Mouse (Mus musculus) layer of hippocampus, adult 2 months (tissue): ENCODE data around the gene Igsf3. TPM values are rescaled to one million over a fixed set of nuclear protein-coding genes. Genes with fewer than 3 reads are reported as not detected.
"Not testable (repeated sequence)": the region's sequence is repeated elsewhere in the genome, so short reads cannot be mapped to it uniquely, and the experiment has no call there.

Experiments
- DNase-seq, 2 experiments: peaks; one replicate each; pipeline ENCODE4 v3.0.0; 2022; ENCODE audit warnings: low spot score in 2 of 2
- H3K27ac ChIP-seq: fragments of 200-600 bp; 2 replicates; pipeline ENCODE4 v1.8.1; 2022
- H3K4me3 ChIP-seq: fragments of 200-600 bp; 2 replicates; pipeline ENCODE4 v1.8.1; 2022; ENCODE audit warnings: mild to moderate bottlenecking
- CTCF ChIP-seq: fragments of 200-600 bp; conservative IDR thresholded peaks from 2 replicates; pipeline ENCODE4 v1.8.1; 2022; ENCODE audit warnings: antibody characterized with exemption, mild to moderate bottlenecking, moderate library complexity
- total RNA-seq, 2 experiments: library from RNA; stranded (reverse); gene quantifications; 2 replicates each; pipeline ENCODE4 v1.2.3; 2021

Igsf3 gene
- total RNA-seq, 2 experiments from 2014 or later = 19.4 to 20.6 TPM

DNA sequence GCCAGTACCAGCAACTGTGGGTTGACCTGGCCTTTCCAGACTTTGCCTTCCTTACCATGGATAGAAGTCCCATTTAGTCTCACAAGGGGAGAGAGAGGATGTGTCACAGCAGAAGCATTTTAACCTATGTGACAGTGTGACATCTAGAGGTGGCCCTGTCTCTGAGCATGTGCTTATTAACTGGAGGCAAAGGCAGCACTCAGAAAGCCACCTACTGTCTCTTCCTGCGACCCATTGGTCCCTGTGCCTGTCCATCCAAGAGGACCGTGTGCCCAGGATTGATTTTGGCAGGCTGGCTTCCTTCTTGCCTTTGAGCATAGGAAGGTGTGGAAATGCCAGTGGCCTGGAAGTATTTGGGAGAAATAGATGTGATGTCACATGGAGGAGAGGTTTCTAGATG lies 22.0 kb downstream of the Igsf3 start:
- Histone ChIP-seq H3K4me3 (no peak overlapping the region), H3K27ac (no peak overlapping the region)
- DNase-seq = no peak
- TF ChIP-seq CTCF = no peak

DNA sequence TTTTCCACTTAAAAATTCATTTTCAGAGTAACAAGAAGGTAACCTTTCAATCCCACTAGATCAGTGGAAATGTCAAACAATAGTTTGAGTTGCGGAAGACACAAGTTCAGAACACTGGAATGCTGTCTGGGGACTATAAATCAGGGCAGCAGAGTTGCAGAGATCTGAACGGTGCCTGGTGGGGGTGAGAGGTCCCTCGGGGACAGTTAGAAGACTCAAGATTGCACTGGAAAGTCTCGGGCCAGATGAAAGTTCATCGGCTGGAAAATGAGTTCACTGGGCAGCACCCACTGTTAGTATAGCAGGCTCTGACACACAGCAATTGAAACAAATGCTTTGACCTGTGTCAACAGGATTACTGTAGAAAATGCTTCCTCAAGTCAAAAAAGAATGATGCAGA lies 24.6 kb downstream of the Igsf3 start:
- TF ChIP-seq CTCF = no peak
- Histone ChIP-seq H3K4me3 (no peak overlapping the region), H3K27ac (no peak overlapping the region)
- no peak for DNase-seq

- Histone ChIP-seq H3K27ac (peak overlapping the region; percentile 77), H3K4me3 (no peak overlapping the region)
- DNase-seq = no peak
- no peak for TF ChIP-seq CTCF
Measured at GRCm38 (mm10) chr3:101404620-101405415, 27.9 kb downstream of the Igsf3 start.

GRCm38 (mm10) chr3:101405495-101405894 lies 28.6 kb downstream of the Igsf3 start:
- peak overlapping the region; percentile 73; the same call in 1 of the 2 replicates for H3K27ac ChIP-seq
- TF ChIP-seq CTCF = peak; percentile 58
- DNase-seq = peak; percentile 86 to 90
- no peak overlapping the region for H3K4me3 ChIP-seq

GRCm38 (mm10) chr3:101406097-101406496 lies 29.2 kb downstream of the Igsf3 start:
- no peak for TF ChIP-seq CTCF
- DNase-seq = no peak
- peak overlapping the region; percentile 49; the same call in 1 of the 2 replicates for H3K27ac ChIP-seq
- no peak overlapping the region for H3K4me3 ChIP-seq

DNA sequence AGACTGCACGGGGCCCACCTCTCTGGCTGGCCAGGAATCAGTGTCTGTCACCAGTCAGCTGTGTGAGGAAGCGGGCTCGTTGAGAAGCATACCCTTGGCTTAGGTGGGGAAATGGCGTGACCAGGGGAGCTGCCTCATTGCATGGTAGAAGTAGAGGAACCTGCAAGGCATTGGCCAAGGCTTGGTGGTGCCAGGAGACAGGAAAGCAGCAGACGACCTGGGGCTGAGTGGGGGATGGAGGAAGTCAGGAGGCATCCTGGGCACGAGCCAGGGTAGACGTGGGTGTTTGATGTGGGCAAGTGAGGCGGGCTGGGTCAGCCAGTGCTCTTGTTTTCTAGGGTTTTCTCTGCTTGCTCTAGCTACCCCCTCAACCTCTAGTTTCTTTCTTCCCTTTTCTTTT lies 30.7 kb downstream of the Igsf3 start:
- H3K4me3 ChIP-seq = no peak overlapping the region
- TF ChIP-seq CTCF = no peak
- H3K27ac ChIP-seq = peak overlapping the region; percentile 32; the same call in 1 of the 2 replicates
- DNase-seq = no peak

DNA sequence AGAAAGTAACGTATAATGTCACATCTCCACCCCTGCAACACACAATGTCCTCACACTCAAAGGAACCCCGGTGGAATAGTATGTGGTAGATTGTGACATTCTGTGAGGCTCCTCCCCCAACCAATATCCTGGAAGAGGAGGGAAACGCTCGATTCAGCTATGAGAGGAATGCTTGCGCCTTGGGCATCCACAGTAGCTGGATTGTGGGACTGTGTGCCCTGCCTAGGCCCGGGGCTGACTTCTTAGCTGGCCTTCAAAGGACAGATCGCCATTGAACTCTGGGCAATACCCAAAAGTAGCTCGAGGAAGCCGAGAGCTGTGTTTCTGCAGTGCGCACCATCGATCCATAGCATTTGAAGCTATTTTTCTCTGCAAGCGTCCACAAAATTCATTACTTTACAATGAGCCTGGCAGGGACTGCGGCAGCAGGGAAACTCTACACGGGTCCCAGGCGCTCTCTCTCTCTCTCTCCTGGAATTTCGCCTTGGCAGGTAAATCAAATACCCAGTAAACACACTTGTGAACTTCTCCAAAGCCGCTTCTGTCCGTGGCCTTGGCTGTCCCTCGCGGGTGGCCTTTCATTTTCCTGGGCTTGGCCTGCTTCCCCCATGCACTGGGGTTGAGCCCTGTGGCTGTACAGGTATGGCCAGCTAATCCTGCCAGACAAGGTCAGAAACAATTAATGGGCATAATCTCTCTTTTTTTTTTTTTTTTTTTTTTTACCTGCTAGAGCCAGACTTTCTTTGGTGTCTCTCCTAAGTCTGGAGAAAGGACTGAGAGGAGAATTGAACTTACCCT lies 32.3 kb downstream of the Igsf3 start:
- no peak overlapping the region for H3K4me3 ChIP-seq
- H3K27ac ChIP-seq = peak overlapping the region; percentile 64; the same call in 1 of the 2 replicates
- TF ChIP-seq CTCF = no peak
- DNase-seq = no peak

DNA sequence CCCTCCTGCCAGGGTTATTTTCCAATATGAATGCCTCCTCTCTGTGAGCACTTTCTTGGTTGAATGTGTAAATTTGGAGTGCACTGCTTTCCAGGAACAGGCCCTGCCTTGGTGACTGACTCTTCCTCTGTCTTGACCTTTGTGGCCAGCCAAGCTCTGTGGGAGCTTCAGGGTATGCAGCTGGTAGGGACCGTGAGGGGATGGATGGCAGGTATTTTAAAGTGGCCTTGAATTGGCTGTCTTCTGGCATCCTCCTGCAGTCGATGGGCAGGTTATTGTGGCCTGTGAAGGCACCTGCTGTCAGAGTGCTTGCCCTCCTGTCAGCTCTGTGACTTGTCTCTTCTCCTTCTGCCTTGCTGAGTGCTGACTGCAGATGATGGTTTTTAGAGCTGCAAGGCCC lies 33.3 kb downstream of the Igsf3 start:
- peak overlapping the region; percentile 64 for H3K27ac ChIP-seq
- no peak for TF ChIP-seq CTCF
- no peak for DNase-seq
- H3K4me3 ChIP-seq = no peak overlapping the region

DNA sequence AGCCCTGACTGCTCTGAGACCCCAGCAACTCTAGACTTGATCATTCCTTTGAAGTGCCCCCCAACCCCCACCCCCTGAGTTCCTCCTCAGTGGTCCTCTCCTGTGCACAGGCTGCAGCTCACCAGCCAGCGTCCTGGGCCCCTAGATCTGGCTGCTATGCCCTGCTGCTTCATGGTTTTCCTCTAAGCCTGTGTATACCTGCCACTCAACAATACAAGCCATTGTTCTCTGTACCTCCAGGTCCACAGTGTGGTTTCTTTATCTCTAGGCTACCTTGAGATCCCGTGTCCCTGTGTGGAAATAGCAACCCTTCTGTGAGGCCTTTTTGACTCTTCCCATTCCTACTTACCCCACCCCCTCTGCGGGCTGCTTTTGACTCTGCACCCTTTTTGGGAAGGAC lies 33.9 kb downstream of the Igsf3 start:
- no peak for DNase-seq
- Histone ChIP-seq H3K4me3 (no peak overlapping the region), H3K27ac (no peak overlapping the region)
- no peak for TF ChIP-seq CTCF

DNA sequence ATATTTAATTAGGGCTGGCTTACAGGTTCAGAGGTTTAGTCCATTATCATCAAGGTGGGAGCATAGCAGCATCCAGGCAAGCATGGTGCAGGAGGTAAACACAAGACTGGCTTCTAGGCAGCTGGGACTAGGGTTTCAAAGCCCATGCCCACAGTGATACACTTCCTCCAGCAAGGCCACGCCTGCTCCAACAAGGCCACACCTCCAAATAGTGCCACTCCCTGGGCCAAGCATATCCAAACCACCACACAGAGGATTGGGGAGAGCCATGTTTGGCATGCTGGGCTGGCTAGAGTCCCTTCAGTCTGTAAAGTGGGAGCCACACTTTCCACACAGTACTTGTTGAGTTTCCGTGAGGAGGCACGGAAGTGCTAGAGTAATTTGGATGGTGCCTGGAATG lies 34.7 kb downstream of the Igsf3 start:
- no peak for DNase-seq
- H3K27ac ChIP-seq = peak overlapping the region; percentile 69; the same call in 1 of the 2 replicates
- no peak overlapping the region for H3K4me3 ChIP-seq
- no peak for TF ChIP-seq CTCF

DNA sequence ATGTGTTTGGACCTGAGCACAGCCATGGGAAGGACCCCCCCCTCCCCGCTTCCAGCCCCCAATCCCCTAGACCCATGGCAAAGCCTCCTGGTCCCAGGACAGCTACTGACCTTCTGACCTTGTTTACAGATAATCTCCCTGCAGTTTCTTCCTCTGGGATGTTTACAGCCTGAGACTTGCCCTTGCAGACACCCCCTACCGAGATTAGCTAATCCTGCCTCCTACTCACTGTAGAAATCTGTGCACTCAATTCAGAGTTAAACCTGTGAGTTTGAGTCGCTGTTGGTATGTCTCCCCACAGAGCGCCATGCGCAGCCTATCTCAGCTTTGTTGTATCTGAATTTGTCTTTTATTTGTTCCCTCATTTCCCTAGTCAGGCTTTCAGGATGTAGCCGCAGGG lies 35.2 kb downstream of the Igsf3 start:
- DNase-seq = no peak
- TF ChIP-seq CTCF = no peak
- Histone ChIP-seq H3K27ac (peak overlapping the region; percentile 69; the same call in 1 of the 2 replicates), H3K4me3 (no peak overlapping the region)

GRCm38 (mm10) chr3:101413013-101413412 lies 36.1 kb downstream of the Igsf3 start:
- DNase-seq, H3K4me3 ChIP-seq: not testable (repeated sequence)
- peak overlapping the region; percentile 36 for H3K27ac ChIP-seq

GRCm38 (mm10) chr3:101418740-101419652 lies 42.1 kb downstream of the Igsf3 start:
- TF ChIP-seq CTCF = no peak
- Histone ChIP-seq H3K27ac (no peak overlapping the region), H3K4me3 (no peak overlapping the region)
- no peak for DNase-seq
